Mouse (Mus musculus) spleen, adult 2 months (tissue): Measurements from ENCODE around the gene Prkar1a. TPM values are rescaled to one million over a fixed set of nuclear protein-coding genes. Genes with fewer than 3 reads are reported as not detected.

Source experiments
- DNase-seq, 2 experiments: peaks; one replicate each; pipeline versions ENCODE4 v3.0.0 to v3.0.0-alpha.2; 2012 to 2021; ENCODE audit warnings: low spot score in 2 of 2, low read depth in 1 of 2
- H3K27ac ChIP-seq: fragments of 200-500 bp; 2 replicates; pipeline ENCODE4 v1.5.1; 2012; ENCODE audit warnings: low read length, inconsistent platforms; ENCODE audit not compliant: insufficient read depth
- H3K27me3 ChIP-seq: fragments of 200-500 bp; 2 replicates; pipeline ENCODE4 v1.6.1; 2012; ENCODE audit warnings: mild to moderate bottlenecking, moderate library complexity, low read length, inconsistent platforms; ENCODE audit not compliant: control insufficient read depth, insufficient read depth
- H3K36me3 ChIP-seq: fragments of 200-500 bp; 2 replicates; pipeline ENCODE4 v1.6.1; 2012; ENCODE audit warnings: mild to moderate bottlenecking, low read length, inconsistent platforms; ENCODE audit not compliant: control insufficient read depth, insufficient read depth
- H3K4me1 ChIP-seq: fragments of 200-500 bp; 2 replicates; pipeline ENCODE4 v1.6.1; 2011; ENCODE audit warnings: inconsistent platforms; ENCODE audit not compliant: control insufficient read depth, insufficient read depth, insufficient read length
- H3K4me3 ChIP-seq: fragments of 200-500 bp; 2 replicates; pipeline ENCODE4 v1.5.1; 2011; ENCODE audit warnings: mild to moderate bottlenecking, inconsistent platforms; ENCODE audit not compliant: insufficient read depth, insufficient read length; ENCODE audit errors: extremely low read depth
- CTCF ChIP-seq: fragments of 200-500 bp; IDR thresholded peaks from 2 replicates; pipeline ENCODE4 v1.5.1; 2011; ENCODE audit warnings: mild to moderate bottlenecking, inconsistent platforms; ENCODE audit not compliant: insufficient read depth, insufficient read length, insufficient replicate concordance; ENCODE audit errors: extremely low read depth
- POLR2A ChIP-seq: fragments of 200-500 bp; IDR thresholded peaks from 2 replicates; pipeline ENCODE4 v1.6.1; 2011; ENCODE audit warnings: low read depth, low read length, inconsistent platforms
- WGBS: fragments of 180-500 bp; shearing (Covaris S2); methylation state at CpG from one replicate; pipeline ENCODE4 v1.1.7; 2018; 5-methylcytosine and 5-hydroxymethylcytosine counted together
- polyA plus RNA-seq: library from polyadenylated mRNA; depleted of rRNA; stranded (reverse); fragments of >200 nt; gene quantifications from 2 replicates; pipeline ENCODE4 v1.2.3, GENCODE M21; 2012

The Prkar1a gene
- polyA plus RNA-seq, 1 experiment = 60.3 TPM

DNA sequence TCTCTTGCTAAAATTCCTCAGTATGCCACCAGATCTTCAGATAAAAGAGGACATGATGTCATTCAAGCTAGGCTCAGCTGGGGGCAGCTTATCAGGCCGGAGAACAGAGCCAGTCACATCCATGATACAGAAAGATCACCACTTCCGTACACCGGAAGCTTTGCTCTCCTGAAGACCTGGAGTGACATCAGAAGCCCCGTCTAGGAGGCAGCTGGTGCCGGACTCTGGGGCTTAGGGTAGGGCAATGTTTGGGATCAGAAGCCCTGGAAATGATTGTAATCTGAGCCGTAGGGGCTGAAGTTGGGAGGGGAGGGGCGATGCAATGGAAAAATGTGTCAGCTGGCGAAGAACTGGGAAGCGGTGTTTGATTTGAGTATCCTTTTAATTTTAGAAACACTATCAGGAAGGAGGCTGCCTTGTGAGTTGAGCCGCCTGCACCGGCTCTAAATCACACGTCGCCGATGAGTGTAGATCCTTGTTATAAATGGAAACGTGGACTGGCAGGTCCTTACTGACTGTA, 26.6 kb upstream of the Prkar1a start:
- no peaks in the 10 kb centered on the region for H3K27me3 ChIP-seq
- no peaks in the 10 kb centered on the region for H3K36me3 ChIP-seq
- TF ChIP-seq CTCF (no peak), POLR2A (no peak)
- H3K27ac ChIP-seq = peak overlapping the region; percentile 26; the same call in 1 of the 2 replicates
- DNase-seq = no peak
- no peaks in the 10 kb centered on the region for H3K4me1 ChIP-seq
- H3K4me3 ChIP-seq = no peak overlapping the region
- WGBS = 39% methylated on average over 15 of the region's 15 CpGs

GRCm38 (mm10) chr11:109623238-109623637, 26.0 kb upstream of the Prkar1a start:
- H3K36me3 ChIP-seq = no peaks in the 10 kb centered on the region
- DNase-seq = no peak
- H3K27me3 ChIP-seq = no peaks in the 10 kb centered on the region
- H3K27ac ChIP-seq = no peak overlapping the region
- no peak for TF ChIP-seq POLR2A
- TF ChIP-seq CTCF = no peak
- WGBS = 91% methylated on average over 7 of the region's 7 CpGs
- no peaks in the 10 kb centered on the region for H3K4me1 ChIP-seq
- no peak overlapping the region for H3K4me3 ChIP-seq

DNA sequence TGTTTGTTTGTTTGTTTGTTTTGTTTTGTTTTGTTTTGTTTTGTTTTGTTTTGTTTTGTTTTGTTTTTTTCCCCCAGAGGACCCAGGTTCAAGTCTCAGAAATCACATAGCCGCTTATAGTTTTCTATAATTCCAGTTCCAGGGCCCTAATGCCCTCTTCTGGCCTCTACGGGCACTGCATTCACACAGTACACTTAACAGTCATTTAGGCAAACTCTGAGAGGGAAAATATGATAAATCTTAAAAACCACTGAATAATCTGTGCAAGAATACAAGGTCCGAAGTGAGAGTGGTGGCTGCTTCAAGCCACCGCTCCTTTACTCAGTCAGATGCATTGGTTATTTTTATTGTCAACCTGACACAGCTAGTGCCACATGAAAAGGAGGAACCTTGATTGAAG, 21.6 kb upstream of the Prkar1a start:
- TF ChIP-seq CTCF (no peak), POLR2A (no peak)
- Histone ChIP-seq H3K4me1 (no peaks in the 10 kb centered on the region), H3K27ac (no peak overlapping the region), H3K36me3 (no peaks in the 10 kb centered on the region), H3K4me3 (no peak overlapping the region), H3K27me3 (no peaks in the 10 kb centered on the region)
- DNase-seq = no peak
- WGBS = 84% methylated on average over 4 of the region's 4 CpGs

GRCm38 (mm10) chr11:109628099-109628498, 21.1 kb upstream of the Prkar1a start:
- 93% methylated on average over 3 of the region's 3 CpGs for WGBS
- TF ChIP-seq POLR2A (no peak), CTCF (no peak)
- Histone ChIP-seq H3K27me3 (no peaks in the 10 kb centered on the region), H3K4me1 (no peaks in the 10 kb centered on the region), H3K27ac (no peak overlapping the region), H3K36me3 (no peaks in the 10 kb centered on the region), H3K4me3 (no peak overlapping the region)
- no peak for DNase-seq

DNA sequence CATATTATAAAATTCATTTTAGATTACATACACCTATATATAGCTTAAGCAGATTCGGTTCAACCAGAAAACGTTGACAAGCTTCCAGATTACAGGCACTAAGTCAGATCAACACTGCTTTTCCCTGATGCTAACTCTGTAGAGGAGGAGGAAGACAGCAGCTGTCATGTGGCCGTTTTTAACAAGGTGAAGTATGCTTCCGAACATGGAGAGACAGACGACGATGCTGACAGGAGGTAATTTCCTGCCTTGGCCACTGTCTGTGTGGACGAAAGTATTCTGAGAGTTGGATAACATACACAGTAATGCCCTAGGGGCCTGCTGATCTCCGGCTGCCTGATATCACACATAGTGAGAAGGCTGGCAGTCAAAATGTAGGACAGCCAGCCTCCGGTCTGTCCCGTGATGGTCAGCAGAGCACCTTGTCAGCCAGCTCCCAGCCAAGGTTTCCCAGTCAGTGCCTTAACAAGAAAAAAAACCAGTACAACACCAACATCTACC, 20.1 kb upstream of the Prkar1a start:
- WGBS = 87% methylated on average over 10 of the region's 10 CpGs
- H3K4me3 ChIP-seq = no peak overlapping the region

DNA sequence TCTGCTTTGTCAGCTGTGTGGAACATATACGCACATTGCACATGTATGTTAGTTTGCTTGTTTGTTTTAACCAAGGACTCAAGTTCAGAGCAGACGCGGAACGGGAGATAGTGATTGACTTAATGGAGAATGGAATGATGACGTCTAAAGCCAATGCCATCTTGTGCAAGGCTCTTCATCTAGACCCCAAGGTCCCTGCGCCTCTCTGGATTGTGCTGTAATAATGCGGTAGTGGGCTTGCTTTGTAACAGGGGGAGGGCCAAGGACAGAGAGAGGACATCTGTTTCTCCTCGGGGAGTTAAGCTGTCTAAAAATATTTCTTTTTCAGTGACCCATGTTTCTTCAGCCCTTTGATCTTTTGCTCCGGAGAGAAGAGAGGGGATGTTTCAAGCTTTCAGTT, 14.3 kb upstream of the Prkar1a start:
- TF ChIP-seq POLR2A (no peak), CTCF (no peak)

More for the DNA sequence above, 20.1 kb upstream of the Prkar1a start:
- DNase-seq = no peak
- Histone ChIP-seq H3K36me3 (no peaks in the 10 kb centered on the region), H3K4me1 (no peaks in the 10 kb centered on the region), H3K27ac (no peak overlapping the region), H3K27me3 (no peaks in the 10 kb centered on the region)
- no peak for TF ChIP-seq CTCF
- TF ChIP-seq POLR2A = no peak

GRCm38 (mm10) chr11:109635871-109636395, 13.3 kb upstream of the Prkar1a start:
- Histone ChIP-seq H3K36me3 (no peaks in the 10 kb centered on the region), H3K4me1 (no peaks in the 10 kb centered on the region), H3K27ac (no peak overlapping the region), H3K27me3 (no peaks in the 10 kb centered on the region), H3K4me3 (no peak overlapping the region)
- WGBS = 63% methylated on average over 6 of the region's 6 CpGs
- no peak for DNase-seq
- TF ChIP-seq CTCF (no peak), POLR2A (no peak)

More for the DNA sequence above, 14.3 kb upstream of the Prkar1a start:
- 88% methylated on average over 9 of the region's 9 CpGs for WGBS
- no peaks in the 10 kb centered on the region for H3K4me1 ChIP-seq
- no peaks in the 10 kb centered on the region for H3K27me3 ChIP-seq
- no peak overlapping the region for H3K4me3 ChIP-seq
- DNase-seq = no peak
- H3K27ac ChIP-seq = no peak overlapping the region
- H3K36me3 ChIP-seq = no peaks in the 10 kb centered on the region
